Mouse (Mus musculus) forebrain, embryonic 13.5 days (tissue): Measurements from ENCODE around the gene Fam178b. TPM values are rescaled to one million over a fixed set of nuclear protein-coding genes. Genes with fewer than 3 reads are reported as not detected.
"Not testable (repeated sequence)": the region's sequence is repeated elsewhere in the genome, so short reads cannot be mapped to it uniquely, and the experiment has no call there.

Experiments used
- ATAC-seq: fragments of 200-750 bp; cut with Nextera tagmentation; 2 replicates; pipeline ENCODE4 v1.8.0; 2017
- H3K27ac ChIP-seq: fragments of 300-500 bp; sonication (generic); 2 replicates; pipeline ENCODE4 v1.5.1; 2015; ENCODE audit warnings: inconsistent platforms, mild to moderate bottlenecking, moderate library complexity
- H3K27me3 ChIP-seq: fragments of 300-500 bp; sonication (generic); 2 replicates; pipeline ENCODE4 v1.6.1; 2015; ENCODE audit warnings: mild to moderate bottlenecking, inconsistent platforms
- H3K36me3 ChIP-seq: fragments of 300-500 bp; sonication (generic); 2 replicates; pipeline ENCODE4 v1.6.1; 2015; ENCODE audit warnings: mild to moderate bottlenecking, inconsistent platforms; ENCODE audit not compliant: poor library complexity, severe bottlenecking
- H3K4me1 ChIP-seq: fragments of 300-500 bp; sonication (generic); 2 replicates; pipeline ENCODE4 v1.6.1; 2015; ENCODE audit warnings: inconsistent platforms
- H3K4me2 ChIP-seq: fragments of 300-500 bp; sonication (generic); 2 replicates; pipeline ENCODE4 v1.6.1; 2015; ENCODE audit warnings: inconsistent platforms, mild to moderate bottlenecking, moderate library complexity
- H3K4me3 ChIP-seq: fragments of 300-500 bp; sonication (generic); 2 replicates; pipeline ENCODE4 v1.5.1; 2015; ENCODE audit warnings: mild to moderate bottlenecking, inconsistent platforms
- H3K9ac ChIP-seq: fragments of 300-500 bp; sonication (generic); 2 replicates; pipeline ENCODE4 v1.6.1; 2015; ENCODE audit warnings: mild to moderate bottlenecking, inconsistent platforms
- H3K9me3 ChIP-seq: fragments of 300-500 bp; sonication (generic); replicated peaks from 2 replicates; pipeline ENCODE4 v1.6.1; 2016; ENCODE audit warnings: inconsistent platforms
- WGBS: fragments of 180-500 bp; shearing (Covaris S2); methylation state at CpG from one replicate; pipeline ENCODE4 v1.1.7; 2015; 5-methylcytosine and 5-hydroxymethylcytosine counted together
- polyA plus RNA-seq: library from polyadenylated mRNA; unstranded; fragments of >200 nt; fragmentation: Nextera tagmentation; extraction: Ambion mirVana; gene quantifications from 2 replicates; pipeline ENCODE4 v1.2.1, GENCODE M21; 2015

The Fam178b gene
- polyA plus RNA-seq, 1 experiment from 2014 or later = 0.34 TPM

- peaks cover 31% of the 10 kb centered on the region for H3K4me1 ChIP-seq
- WGBS = 69% methylated on average over 19 of the region's 19 CpGs
These were observed 137.0 kb downstream of the Fam178b start for GRCm38 (mm10) chr1:36545845-36546600.

GRCm38 (mm10) chr1:36545382-36545781, 137.6 kb downstream of the Fam178b start:
- H3K27ac ChIP-seq = no peak overlapping the region
- H3K4me2 ChIP-seq = no peak overlapping the region
- H3K27me3 ChIP-seq = no peaks in the 10 kb centered on the region
- no peak overlapping the region for H3K4me3 ChIP-seq
- no peaks in the 10 kb centered on the region for H3K9me3 ChIP-seq
- H3K4me1 ChIP-seq = peaks cover 31% of the 10 kb centered on the region
- no peak for ATAC-seq
- H3K9ac ChIP-seq = no peak overlapping the region
- peaks cover 44% of the 10 kb centered on the region for H3K36me3 ChIP-seq
- WGBS = 87% methylated on average over 2 of the region's 2 CpGs

More at GRCm38 (mm10) chr1:36545845-36546600, 137.0 kb downstream of the Fam178b start:
- Histone ChIP-seq H3K9ac (peak overlapping the region; percentile 81; the same call in 1 of the 2 replicates), H3K27ac (no peak overlapping the region), H3K9me3 (no peaks in the 10 kb centered on the region), H3K36me3 (peaks cover 45% of the 10 kb centered on the region), H3K27me3 (no peaks in the 10 kb centered on the region), H3K4me2 (peak overlapping the region; percentile 76), H3K4me3 (peak overlapping the region; percentile 63)
- no peak for ATAC-seq

DNA sequence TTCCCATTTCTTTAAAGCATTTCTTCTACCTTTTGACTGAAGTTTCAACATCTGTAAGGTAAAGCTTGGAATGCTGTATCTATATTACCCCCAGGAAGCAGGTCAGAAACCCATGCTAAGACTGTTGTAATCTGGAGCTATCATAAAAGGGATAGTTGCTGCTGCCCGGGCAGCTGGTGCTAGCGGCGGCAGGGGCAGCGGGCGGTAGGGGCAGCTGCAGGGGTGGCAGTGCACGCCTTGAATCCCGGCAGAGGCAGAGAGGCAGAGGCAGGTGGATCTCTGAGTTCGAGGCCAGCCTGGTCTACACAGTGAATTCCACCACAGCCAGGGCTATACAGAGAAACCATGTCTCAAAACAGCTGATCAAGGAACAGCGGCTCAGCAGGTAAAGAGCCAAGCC, 140.1 kb downstream of the Fam178b start:
- Histone ChIP-seq H3K27me3 (no peaks in the 10 kb centered on the region), H3K4me1 (peaks cover 14% of the 10 kb centered on the region), H3K36me3 (peaks cover 39% of the 10 kb centered on the region), H3K4me2 (no peak overlapping the region), H3K4me3 (no peak overlapping the region), H3K9ac (no peak overlapping the region), H3K27ac (no peak overlapping the region), H3K9me3 (no peaks in the 10 kb centered on the region)
- no peak for ATAC-seq
- WGBS = 96% methylated on average over 9 of the region's 9 CpGs

GRCm38 (mm10) chr1:36541844-36542243, 141.1 kb downstream of the Fam178b start:
- peaks cover 12% of the 10 kb centered on the region for H3K4me1 ChIP-seq
- peaks cover 38% of the 10 kb centered on the region for H3K36me3 ChIP-seq
- no peak overlapping the region for H3K4me3 ChIP-seq
- H3K27ac ChIP-seq = no peak overlapping the region
- H3K27me3 ChIP-seq = no peaks in the 10 kb centered on the region
- no peaks in the 10 kb centered on the region for H3K9me3 ChIP-seq
- no peak overlapping the region for H3K4me2 ChIP-seq
- no peak for ATAC-seq
- WGBS = 92% methylated on average over 16 of the region's 16 CpGs
- no peak overlapping the region for H3K9ac ChIP-seq

DNA sequence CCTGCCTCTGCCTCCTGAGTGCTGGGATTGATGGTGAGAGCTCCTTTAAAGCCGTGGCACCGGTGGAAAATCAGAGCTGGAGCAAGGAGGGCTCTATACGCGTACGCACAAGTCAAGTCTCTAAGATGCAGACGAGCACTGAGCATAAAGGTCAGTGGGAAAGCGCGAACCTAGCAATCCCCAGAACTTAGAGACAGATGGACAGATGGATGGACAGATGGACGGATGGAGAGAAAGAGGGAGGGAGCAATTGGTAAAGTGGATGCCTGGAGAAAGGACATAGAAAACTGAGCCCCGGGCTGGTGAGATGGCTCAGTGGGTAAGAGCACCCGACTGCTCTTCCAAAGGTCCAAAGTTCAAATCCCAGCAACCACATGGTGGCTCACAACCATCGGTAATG, 142.2 kb downstream of the Fam178b start:
- no peak overlapping the region for H3K4me3 ChIP-seq
- no peak overlapping the region for H3K27ac ChIP-seq
- peaks cover 5% of the 10 kb centered on the region for H3K4me1 ChIP-seq
- no peaks in the 10 kb centered on the region for H3K9me3 ChIP-seq
- no peaks in the 10 kb centered on the region for H3K27me3 ChIP-seq
- no peak overlapping the region for H3K9ac ChIP-seq
- peaks cover 38% of the 10 kb centered on the region for H3K36me3 ChIP-seq
- ATAC-seq = no peak
- 93% methylated on average over 12 of the region's 12 CpGs for WGBS
- no peak overlapping the region for H3K4me2 ChIP-seq

- no peak overlapping the region for H3K4me2 ChIP-seq
- ATAC-seq = no peak
- peaks cover 38% of the 10 kb centered on the region for H3K36me3 ChIP-seq
- H3K9me3 ChIP-seq = no peaks in the 10 kb centered on the region
- H3K9ac ChIP-seq = no peak overlapping the region
- H3K27me3 ChIP-seq = no peaks in the 10 kb centered on the region
- no peak overlapping the region for H3K27ac ChIP-seq
- H3K4me1 ChIP-seq = peaks cover 5% of the 10 kb centered on the region
- no peak overlapping the region for H3K4me3 ChIP-seq
- 89% methylated on average over 11 of the region's 11 CpGs for WGBS
These were observed 142.9 kb downstream of the Fam178b start for GRCm38 (mm10) chr1:36540132-36540531.

GRCm38 (mm10) chr1:36539186-36539585, 143.8 kb downstream of the Fam178b start, which contains the start of gene Gm42417:
Gm42417 (minus strand) TSS chr1:36539429.
- WGBS = 77% methylated on average over 9 of the region's 9 CpGs
- H3K4me3 ChIP-seq = no peak within 1 kb of the TSS
- H3K27ac ChIP-seq = no peak within 1 kb of the TSS
- no peaks in the 10 kb centered on the region for H3K27me3 ChIP-seq
- peaks cover 38% of the 10 kb centered on the region for H3K36me3 ChIP-seq
- ATAC-seq = no peak
- H3K9me3 ChIP-seq = no peaks in the 10 kb centered on the region
- H3K4me1 ChIP-seq = peaks cover 5% of the 10 kb centered on the region
- no peak within 1 kb of the TSS for H3K9ac ChIP-seq
- no peak within 1 kb of the TSS for H3K4me2 ChIP-seq

DNA sequence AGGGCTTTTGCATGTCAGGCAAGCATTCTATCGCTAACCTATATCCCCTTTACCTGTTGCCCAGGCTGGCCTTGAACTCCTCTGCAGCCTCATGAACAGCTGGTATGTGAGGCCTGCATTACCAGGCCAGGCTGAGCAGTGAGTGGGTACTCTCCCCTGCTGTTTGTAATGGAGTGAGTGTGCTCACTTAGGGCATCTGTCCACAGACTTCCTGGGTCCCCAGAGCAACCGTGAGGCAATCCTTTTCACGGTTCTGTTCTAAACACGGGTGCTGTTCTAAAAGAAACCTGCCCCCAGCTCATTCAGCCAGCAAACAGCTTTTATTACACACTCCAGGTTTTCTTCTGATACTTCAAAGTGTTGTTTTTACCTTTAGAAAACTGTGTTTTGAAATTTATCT, 144.3 kb downstream of the Fam178b start:
- Histone ChIP-seq H3K9me3 (no peaks in the 10 kb centered on the region), H3K36me3 (peaks cover 38% of the 10 kb centered on the region), H3K4me1 (peaks cover 5% of the 10 kb centered on the region), H3K4me3 (no peak overlapping the region), H3K27ac (no peak overlapping the region), H3K27me3 (no peaks in the 10 kb centered on the region), H3K4me2 (no peak overlapping the region), H3K9ac (no peak overlapping the region)
- no peak for ATAC-seq
- 84% methylated on average over 4 of the region's 4 CpGs for WGBS

- not testable (repeated sequence) for H3K9me3 ChIP-seq, ATAC-seq, H3K4me2 ChIP-seq, H3K4me3 ChIP-seq, H3K9ac ChIP-seq, H3K4me1 ChIP-seq, H3K27me3 ChIP-seq
- 95% methylated on average over 9 of the region's 9 CpGs for WGBS
- Histone ChIP-seq H3K36me3 (peaks cover 31% of the 10 kb centered on the region), H3K27ac (peak within 1 kb of the TSS; percentile 44; the same call in 1 of the 2 replicates)
These were observed 146.2 kb downstream of the Fam178b start, which contains the start of gene Ankrd23 for GRCm38 (mm10) chr1:36536783-36537182. Ankrd23 (minus strand) TSS chr1:36536883.

- Histone ChIP-seq H3K9me3 (no peaks in the 10 kb centered on the region), H3K4me2 (no peak overlapping the region), H3K27me3 (no peaks in the 10 kb centered on the region), H3K36me3 (peaks cover 29% of the 10 kb centered on the region), H3K4me3 (no peak overlapping the region), H3K4me1 (peaks cover 5% of the 10 kb centered on the region), H3K27ac (no peak overlapping the region), H3K9ac (no peak overlapping the region)
- WGBS = 85% methylated on average over 8 of the region's 8 CpGs
- no peak for ATAC-seq
These were observed 146.6 kb downstream of the Fam178b start for GRCm38 (mm10) chr1:36536397-36536728.

GRCm38 (mm10) chr1:36535477-36536396, 147.2 kb downstream of the Fam178b start:
- Histone ChIP-seq H3K4me2 (no peak overlapping the region), H3K36me3 (peaks cover 29% of the 10 kb centered on the region; the same call in 1 of the 2 replicates), H3K4me1 (peaks cover 9% of the 10 kb centered on the region), H3K9ac (no peak overlapping the region), H3K9me3 (no peaks in the 10 kb centered on the region), H3K27me3 (no peaks in the 10 kb centered on the region), H3K27ac (no peak overlapping the region), H3K4me3 (no peak overlapping the region)
- 85% methylated on average over 11 of the region's 11 CpGs for WGBS
- no peak for ATAC-seq

- H3K9ac ChIP-seq = no peak overlapping the region
- H3K4me1 ChIP-seq = peaks cover 19% of the 10 kb centered on the region
- 84% methylated on average over 6 of the region's 6 CpGs for WGBS
- no peaks in the 10 kb centered on the region for H3K9me3 ChIP-seq
- peaks cover 18% of the 10 kb centered on the region; the same call in 1 of the 2 replicates for H3K36me3 ChIP-seq
- ATAC-seq = no peak
- no peak overlapping the region for H3K27ac ChIP-seq
- H3K4me2 ChIP-seq = no peak overlapping the region
- no peaks in the 10 kb centered on the region for H3K27me3 ChIP-seq
- no peak overlapping the region for H3K4me3 ChIP-seq
These were observed 148.4 kb downstream of the Fam178b start for GRCm38 (mm10) chr1:36534595-36535058.
